Mouse (Mus musculus) liver (tissue): ENCODE results near the gene Klhdc2.

Experiments used
- DNase-seq: peaks from one replicate; pipeline ENCODE4 v3.0.0-alpha.2; 2020; ENCODE audit warnings: mixed read lengths

Klhdc2 gene

GRCm38 (mm10) chr12:69302171-69302570 is 5.7 kb downstream of the Klhdc2 start:
- no peak for DNase-seq

- no peak for DNase-seq
Measured at GRCm38 (mm10) chr12:69304051-69304450, 7.6 kb downstream of the Klhdc2 start.

DNA sequence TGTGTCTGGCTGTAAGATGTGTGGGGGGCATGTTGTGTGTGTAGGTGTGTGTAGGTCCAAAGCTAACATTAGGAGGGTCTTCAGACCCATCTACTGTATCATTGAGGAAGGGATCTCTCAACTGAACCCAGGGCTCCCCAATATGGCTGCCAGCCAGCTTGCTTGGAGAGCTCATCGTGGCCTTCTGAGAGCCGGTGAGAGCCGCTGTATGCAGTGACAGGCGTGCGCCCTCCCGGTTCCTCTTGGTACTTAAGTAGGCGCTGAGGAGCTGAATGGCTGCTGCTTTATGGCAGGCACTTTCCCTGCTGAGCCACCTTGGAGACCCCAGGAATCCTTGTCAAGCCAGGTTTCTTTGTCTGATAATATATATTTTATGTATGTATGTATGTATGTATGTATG is 9.9 kb downstream of the Klhdc2 start:
- DNase-seq: no peak

GRCm38 (mm10) chr12:69309659-69310058 is 13.2 kb downstream of the Klhdc2 start:
- no peak for DNase-seq

GRCm38 (mm10) chr12:69318431-69318830 is 21.9 kb downstream of the Klhdc2 start:
- no peak for DNase-seq

GRCm38 (mm10) chr12:69331187-69331586 is 34.7 kb downstream of the Klhdc2 start:
- no peak for DNase-seq

GRCm38 (mm10) chr12:69332147-69332546 is 35.7 kb downstream of the Klhdc2 start:
- no peak for DNase-seq

GRCm38 (mm10) chr12:69333547-69333946 is 37.1 kb downstream of the Klhdc2 start:
- DNase-seq: peak; percentile 38

DNA sequence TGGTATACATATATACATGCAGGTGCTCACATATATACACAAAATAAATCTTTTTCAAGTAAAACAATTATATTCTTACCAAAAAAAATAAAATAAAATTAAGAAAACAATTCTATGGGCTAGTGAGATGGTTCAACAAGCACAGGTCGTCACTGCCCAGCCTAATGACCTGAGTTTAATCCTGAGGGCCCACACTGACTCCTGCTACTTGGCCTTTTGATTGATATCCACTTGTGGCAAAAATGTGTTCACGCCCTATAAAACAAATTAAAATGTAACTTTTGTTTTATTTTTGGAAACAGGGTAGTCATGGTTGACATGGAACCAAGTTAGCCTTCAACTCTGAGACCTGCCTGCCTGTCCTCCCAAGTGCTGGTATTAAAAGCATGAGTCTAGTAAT is 53.4 kb downstream of the Klhdc2 start:
- DNase-seq: no peak

GRCm38 (mm10) chr12:69351685-69352084 is 55.2 kb downstream of the Klhdc2 start:
- DNase-seq: no peak

DNA sequence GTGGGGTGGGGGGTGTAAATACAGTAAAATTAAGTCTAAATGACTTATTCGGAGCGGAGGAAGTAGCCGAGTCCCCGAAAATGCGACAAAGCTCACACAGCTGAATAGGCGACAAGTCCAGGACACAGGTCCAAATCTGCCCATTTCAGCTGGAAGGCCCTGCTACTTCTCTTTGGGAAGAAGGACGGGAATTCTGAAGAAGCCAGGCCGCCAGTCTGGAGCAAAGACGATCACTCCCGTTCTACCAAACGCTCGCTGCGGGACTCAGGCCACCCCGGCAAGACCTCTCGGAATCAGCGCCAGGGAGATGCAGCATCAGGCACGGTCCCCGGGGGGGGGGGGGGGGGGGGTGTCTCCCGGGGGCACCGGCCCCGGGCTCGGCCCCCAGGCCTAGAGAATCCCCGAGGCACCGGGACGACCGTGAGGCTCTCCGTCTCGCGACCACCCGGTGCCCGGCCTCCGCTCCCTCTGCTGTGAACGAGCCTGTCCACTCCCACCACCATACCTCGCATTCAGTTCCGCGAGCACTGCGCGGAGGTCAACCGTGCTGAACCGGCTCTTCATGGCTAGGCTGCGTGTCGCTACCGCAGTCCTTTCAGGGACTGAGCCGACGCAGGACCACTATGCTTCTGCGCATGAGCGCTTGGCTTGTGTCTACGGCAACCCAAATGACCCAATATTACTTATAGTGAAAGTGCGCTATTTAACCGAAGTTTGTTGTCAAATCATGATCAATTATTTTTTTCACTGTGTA is 60.2 kb downstream of the Klhdc2 start, which contains the start of gene Nemf:
Nemf (minus strand) TSS at position 620 of the 754 bp plus-strand sequence.
- DNase-seq: peak; percentile 90

GRCm38 (mm10) chr12:69357300-69357646 is 60.8 kb downstream of the Klhdc2 start:
- no peak for DNase-seq
